Mouse (Mus musculus) thymus, adult 2 months (tissue): Measurements from ENCODE around the gene Olfr372.
"Not testable (repeated sequence)": the region's sequence is repeated elsewhere in the genome, so short reads cannot be mapped to it uniquely, and the experiment has no call there.

ENCODE experiments used
- CTCF ChIP-seq: fragments of 200-500 bp; IDR thresholded peaks from 2 replicates; pipeline ENCODE4 v1.5.1; 2012; ENCODE audit warnings: mild to moderate bottlenecking, control low read depth, low read length, moderate library complexity, borderline replicate concordance; ENCODE audit not compliant: control insufficient read depth, poor library complexity, insufficient read depth; ENCODE audit errors: extremely low read depth
- POLR2A ChIP-seq: fragments of 200-500 bp; IDR thresholded peaks from 2 replicates; pipeline ENCODE4 v1.6.1; 2012; ENCODE audit warnings: mild to moderate bottlenecking, low read length, control low read depth, moderate library complexity; ENCODE audit not compliant: control insufficient read depth, poor library complexity, insufficient read depth; ENCODE audit errors: extremely low read depth

- TF ChIP-seq CTCF, POLR2A: not testable (repeated sequence)
Observed at GRCm38 (mm10) chr8:72057643-72058042, 16.6 kb downstream of the Olfr372 start.
